Mouse (Mus musculus) heart, adult 11 months (tissue): Measurements from ENCODE around the gene Dntt.

Experiments used
- DNase-seq: peaks from one replicate; pipeline ENCODE4 v3.0.0; 2022

Dntt gene

GRCm38 (mm10) chr19:41029219-41029618 lies at the start of gene Dntt:
Dntt (plus strand) TSS chr19:41029275.
- no peak for DNase-seq

GRCm38 (mm10) chr19:40980671-40981070 lies 48.4 kb upstream of the Dntt start:
- peak; percentile 86 for DNase-seq

- peak; percentile 37 for DNase-seq
Observed at GRCm38 (mm10) chr19:40984536-40984935, 44.5 kb upstream of the Dntt start.

DNA sequence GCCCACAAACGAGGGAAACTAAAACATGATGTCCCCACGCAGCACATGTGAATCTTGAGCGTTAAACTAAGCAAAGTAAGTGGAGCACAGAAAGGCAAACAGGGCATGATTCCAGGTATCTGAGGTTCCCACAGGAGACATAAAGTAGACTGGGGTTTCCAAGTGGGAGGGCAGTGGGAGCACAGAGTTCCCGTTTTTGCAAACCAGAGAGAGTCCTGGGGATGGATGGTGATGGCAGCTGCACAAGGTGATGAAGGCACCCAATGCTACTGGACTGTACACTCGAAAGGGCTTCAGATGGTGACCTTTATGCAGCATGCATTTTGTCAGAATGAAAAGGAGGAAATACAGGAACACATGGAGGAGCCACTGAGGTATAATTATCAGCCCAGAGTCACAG lies 40.2 kb upstream of the Dntt start:
- DNase-seq: peak; percentile 63

DNA sequence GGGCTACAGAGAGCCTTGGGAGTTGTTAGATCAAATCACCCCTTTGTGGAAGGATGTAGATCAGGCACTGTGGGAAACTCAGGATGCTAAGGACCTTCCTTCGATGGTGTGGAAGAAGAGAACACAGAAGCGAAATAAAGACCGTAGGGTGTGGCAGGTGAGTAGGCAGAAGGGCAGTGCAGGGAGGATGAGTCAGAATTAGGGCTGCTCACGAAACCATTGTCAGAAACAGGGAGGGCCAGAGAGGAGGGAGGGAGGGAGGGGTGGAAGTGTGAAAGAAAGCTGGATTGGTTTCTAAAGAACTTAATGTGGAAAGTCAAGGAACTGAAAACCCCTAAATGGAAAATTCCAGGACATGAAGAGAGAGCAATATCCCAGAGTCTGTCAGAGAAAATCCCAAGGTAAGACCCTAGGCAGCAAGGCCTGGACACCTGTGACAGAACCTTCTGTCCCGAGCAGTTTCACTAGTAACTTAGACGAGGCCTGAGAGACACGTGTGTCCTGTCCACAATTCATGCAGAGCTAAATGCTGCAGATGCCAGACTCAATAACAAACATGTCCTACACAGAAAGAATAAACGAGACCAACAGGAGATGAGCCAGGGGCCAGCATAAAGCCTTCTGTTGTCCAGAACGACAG lies 39.0 kb upstream of the Dntt start:
- DNase-seq: peak; percentile 30

DNA sequence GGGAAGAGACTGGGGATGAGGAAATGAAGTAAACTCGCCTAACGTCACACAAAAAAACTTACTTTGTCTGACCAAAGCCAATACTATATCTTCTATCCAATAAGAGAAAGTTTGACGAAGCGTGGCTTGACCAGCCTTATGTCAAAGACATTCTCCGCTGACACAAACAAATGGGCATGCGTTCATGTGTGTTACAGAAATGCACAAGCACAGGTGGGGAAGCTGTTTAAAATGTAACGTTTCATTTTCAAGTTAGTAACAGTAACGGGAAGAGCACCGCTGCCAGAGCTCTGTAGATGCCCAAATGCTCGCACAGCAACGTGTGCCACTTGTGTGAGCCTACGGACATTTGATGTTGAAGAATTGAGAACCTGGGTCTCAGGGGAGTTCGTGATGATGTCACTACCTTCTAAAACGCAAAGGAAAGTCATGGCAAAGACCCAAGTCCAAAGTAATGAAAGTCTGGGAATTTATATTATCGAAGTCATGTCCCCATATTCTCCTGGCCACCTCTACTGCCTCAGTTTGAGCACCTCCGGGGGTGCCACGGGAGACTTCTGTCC lies 38.2 kb upstream of the Dntt start:
- DNase-seq: peak; percentile 70

DNA sequence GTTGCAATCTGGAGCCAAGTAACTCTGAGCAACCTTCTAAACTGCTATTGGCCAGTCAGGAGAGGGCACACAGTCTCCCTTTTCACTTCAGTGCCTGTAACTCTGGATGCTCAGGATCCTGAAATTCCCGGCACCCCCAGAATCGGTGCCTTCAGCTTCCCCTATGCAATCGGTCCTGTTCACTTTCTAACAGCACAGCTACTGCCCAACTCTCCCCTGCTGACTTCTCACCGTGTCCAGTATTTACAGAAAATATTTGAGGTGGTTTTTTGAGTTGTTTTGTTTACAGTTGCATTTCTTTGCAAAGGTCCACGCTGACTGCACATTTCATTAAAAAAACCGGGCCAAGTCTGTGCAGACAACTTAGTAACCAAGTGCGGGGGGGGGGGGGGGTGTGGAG lies 37.4 kb upstream of the Dntt start:
- DNase-seq: peak; percentile 85

DNA sequence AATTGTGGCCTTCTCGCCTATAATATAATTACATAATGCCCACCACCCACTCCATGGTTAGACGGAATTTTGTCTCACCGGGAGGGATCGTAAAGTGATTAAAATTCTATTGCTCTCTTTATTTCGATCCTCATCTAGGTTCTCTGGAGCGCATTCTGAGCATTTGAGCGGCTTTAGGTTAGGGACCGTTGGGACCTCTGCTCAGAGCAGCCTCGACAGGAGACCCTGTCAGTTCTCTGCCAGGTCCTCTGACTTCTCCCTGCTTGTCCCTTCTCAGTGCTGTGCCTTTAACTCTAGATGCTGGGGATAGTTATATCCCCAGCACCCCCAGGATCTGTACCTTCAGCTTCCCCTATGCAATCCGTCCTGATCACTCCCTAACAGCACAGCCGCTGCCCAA lies 37.0 kb upstream of the Dntt start:
- DNase-seq: peak; percentile 64

DNA sequence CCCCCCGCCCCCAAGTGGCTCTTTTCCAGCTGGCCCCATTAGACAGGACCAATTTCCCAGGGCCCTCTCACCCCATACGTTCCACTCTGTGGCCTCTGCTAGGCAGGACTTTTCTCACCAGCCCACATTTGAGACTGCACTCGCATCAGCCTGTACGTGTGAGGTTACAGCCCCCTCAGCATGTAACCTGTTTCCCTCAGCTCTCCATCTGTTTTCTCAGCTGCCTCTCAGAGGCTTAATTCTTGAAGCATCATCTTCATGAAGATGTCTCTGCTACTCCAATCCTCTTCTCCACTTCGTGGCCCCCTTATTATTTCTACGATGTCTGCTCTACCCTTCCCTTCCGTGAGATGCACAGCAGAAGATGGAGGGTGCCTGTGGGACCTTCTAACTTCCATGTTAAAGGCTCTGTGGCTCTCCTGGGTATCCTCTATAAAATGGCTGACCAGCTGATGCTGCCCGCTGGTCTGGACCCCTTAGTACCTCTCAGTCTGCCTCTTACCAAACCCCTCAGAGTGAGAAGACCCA lies 36.5 kb upstream of the Dntt start:
- DNase-seq: peak; percentile 76

DNA sequence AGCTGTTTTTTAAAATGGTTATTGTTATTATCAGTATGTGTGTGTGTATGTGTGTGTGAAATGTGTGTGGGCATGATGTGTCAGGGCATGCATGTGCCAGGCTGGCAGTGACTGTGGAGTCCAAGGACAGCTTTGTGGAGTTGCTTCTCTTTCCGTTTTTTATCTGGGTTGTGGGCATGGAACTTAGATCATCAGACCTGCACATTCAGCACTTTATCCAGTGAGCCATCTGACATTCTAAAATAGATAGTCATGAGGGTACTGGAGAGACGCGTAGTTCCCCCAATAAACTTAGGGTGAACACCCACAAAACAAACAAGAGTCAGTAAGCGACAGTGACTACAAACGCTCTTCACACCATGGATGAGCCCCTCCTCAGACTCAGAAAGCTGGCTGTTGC lies 35.7 kb upstream of the Dntt start:
- peak; percentile 94 for DNase-seq

DNA sequence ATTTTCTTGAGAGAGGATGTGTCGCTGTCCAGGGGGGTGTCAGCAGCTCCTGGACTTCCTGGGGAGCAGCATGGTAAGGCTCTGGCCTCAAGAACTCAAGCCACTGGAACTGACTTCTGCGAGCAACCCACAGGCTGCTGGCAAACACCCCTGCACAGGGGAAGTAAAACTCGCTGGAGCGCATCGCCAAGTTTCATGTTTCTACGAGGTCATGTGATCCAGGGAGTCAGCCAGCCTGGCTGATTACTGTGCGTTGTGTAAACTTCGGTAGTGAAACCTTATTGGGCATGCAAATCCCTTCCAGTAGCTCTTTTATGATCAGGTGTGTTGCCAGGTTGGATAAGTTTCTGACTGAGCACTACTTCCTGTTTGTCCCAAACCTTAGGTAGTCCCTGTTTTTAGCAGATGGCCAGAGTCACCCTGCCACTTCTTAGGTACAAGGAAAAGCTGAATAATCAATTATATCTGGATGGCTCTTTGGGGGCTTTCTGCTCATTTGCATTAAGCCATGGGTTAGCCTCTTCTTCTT lies 35.0 kb upstream of the Dntt start, which contains the start of gene Blnk:
Gene Blnk, minus strand, starts transcription at position 479 of the 529 bp plus-strand sequence.
- DNase-seq: peak; percentile 99

GRCm38 (mm10) chr19:40994911-40995310 lies 34.2 kb upstream of the Dntt start:
- peak; percentile 90 for DNase-seq

- peak; percentile 92 for DNase-seq
Observed at GRCm38 (mm10) chr19:40995449-40996401, 33.4 kb upstream of the Dntt start.

GRCm38 (mm10) chr19:40996722-40997121 lies 32.4 kb upstream of the Dntt start:
- peak; percentile 77 for DNase-seq

- DNase-seq: peak; percentile 98
Observed at GRCm38 (mm10) chr19:40998469-40999170, 30.5 kb upstream of the Dntt start.

GRCm38 (mm10) chr19:40999569-40999968 lies 29.5 kb upstream of the Dntt start:
- DNase-seq: peak; percentile 64

DNA sequence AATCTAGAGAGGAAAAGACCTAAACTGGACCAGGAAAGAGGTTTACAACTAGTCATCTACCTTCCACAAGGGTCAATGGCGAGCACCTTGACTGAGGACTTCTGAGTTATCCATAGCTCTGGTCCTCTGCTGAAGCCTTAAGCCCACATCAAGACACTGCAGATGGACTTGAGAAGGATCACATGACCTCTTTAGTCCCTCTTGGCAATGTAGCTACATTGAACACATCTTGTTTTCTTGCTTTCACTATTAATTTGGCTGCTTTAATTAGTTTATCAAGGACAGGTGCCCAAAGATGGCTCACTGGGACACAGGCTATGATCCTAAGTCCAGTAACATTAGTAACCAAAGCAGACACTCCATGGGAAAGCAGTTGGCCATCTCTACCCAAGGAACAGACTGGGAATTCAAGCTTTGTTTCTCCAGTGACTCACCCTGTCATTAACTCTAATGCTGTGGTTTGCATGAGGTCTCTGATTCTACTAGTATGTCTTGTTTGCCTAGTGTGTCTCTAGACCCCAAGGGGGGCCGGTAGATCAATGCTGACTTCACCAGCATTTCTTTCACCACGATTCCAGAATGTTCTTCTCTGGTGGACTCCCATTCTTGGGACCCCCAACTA lies 25.3 kb upstream of the Dntt start:
- no peak for DNase-seq

- no peak for DNase-seq
Observed at GRCm38 (mm10) chr19:41006621-41007020, 22.5 kb upstream of the Dntt start.

GRCm38 (mm10) chr19:41007326-41007725 lies 21.7 kb upstream of the Dntt start:
- DNase-seq: peak; percentile 98

DNA sequence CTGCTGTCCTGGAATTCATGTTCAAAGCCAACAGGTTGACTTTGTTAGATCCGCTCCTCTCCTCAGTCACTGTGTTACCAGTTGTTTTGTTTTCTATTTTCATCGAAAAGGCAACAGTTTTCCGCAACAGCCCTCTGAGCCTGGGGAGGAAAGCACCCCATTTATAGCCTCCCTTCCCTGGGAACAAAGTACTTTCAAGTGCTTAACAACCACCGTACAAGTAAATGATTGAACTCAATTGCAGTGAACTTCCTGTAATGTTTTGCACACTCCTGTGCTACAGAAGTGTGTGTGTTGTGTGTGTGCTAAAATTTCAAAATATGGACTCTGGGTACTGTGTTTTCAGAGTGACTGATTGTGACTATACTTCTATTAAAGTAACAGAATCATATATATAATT lies 21.3 kb upstream of the Dntt start:
- DNase-seq: no peak

GRCm38 (mm10) chr19:41008674-41009395 lies 20.2 kb upstream of the Dntt start:
- no peak for DNase-seq
